Mouse (Mus musculus): ENCODE measurements around the gene Fance.

DNA sequence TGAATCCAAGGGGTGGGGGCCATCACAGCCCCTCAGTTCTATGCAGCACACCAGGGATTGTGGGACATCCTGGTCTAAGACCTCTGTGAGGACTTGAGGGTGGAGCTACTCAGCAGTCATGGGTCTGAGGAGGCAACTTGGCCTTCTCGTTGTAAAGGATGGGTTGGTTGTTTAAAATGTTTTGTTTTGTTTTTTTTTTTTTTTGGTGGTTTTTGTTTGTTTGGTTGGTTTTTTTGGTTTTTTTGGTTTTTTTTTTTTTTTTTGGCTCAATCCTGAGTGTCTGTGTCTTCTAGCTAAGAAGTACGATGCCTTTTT lies 16.9 kb downstream of the Fance start:
- TF ChIP-seq CTCF (IDR thresholded peaks at IDR 0.05; ENCODE audit: extremely low read depth, insufficient read depth, low read length) (no peak), POLR2A (IDR thresholded peaks at IDR 0.05; ENCODE audit: extremely low read depth, insufficient read depth, low read length) (no peak)
